Mouse (Mus musculus) brain, adult 2 months (tissue): ENCODE data around the gene Olfr1449.
"Not testable (repeated sequence)": the region's sequence is repeated elsewhere in the genome, so short reads cannot be mapped to it uniquely, and the experiment has no call there.

Source experiments
- DNase-seq: peaks from one replicate; pipeline ENCODE4 v3.0.0; 2011; ENCODE audit warnings: low read depth, low spot score

Olfr1449 gene

GRCm38 (mm10) chr19:12930540-12930939 is at the start of gene Olfr1449:
Gene Olfr1449, plus strand, starts transcription at chr19:12930840.
- DNase-seq = no peak

GRCm38 (mm10) chr19:12883555-12883954 is 47.1 kb upstream of the Olfr1449 start, which contains the start of gene Olfr1445:
Gene Olfr1445, plus strand, starts transcription at chr19:12883855.
- no peak for DNase-seq

GRCm38 (mm10) chr19:12893424-12893823 is 37.2 kb upstream of the Olfr1449 start, which contains the start of gene Olfr1446:
Gene Olfr1446, minus strand, starts transcription at chr19:12893524.
- DNase-seq = no peak

GRCm38 (mm10) chr19:12903643-12904042 is 27.0 kb upstream of the Olfr1449 start, which contains the start of gene Olfr1447:
Gene Olfr1447, minus strand, starts transcription at chr19:12903743.
- DNase-seq = no peak

GRCm38 (mm10) chr19:12924319-12924718 is 6.3 kb upstream of the Olfr1449 start, which contains the start of gene Olfr1448:
Gene Olfr1448, minus strand, starts transcription at chr19:12924419.
- no peak for DNase-seq

GRCm38 (mm10) chr19:12949958-12950357 is 19.3 kb downstream of the Olfr1449 start, which contains the start of gene Olfr1450:
Gene Olfr1450, plus strand, starts transcription at chr19:12950258.
- DNase-seq = no peak

- not testable (repeated sequence) for DNase-seq
Measured at GRCm38 (mm10) chr19:12970082-12970481, 39.4 kb downstream of the Olfr1449 start.
